Mouse (Mus musculus) testis, adult 2 months (tissue): ENCODE data around the gene Cyth1. TPM values are rescaled to one million over a fixed set of nuclear protein-coding genes. Genes with fewer than 3 reads are reported as not detected.

Experiments used
- H3K27ac ChIP-seq: fragments of 200-500 bp; 2 replicates; pipeline ENCODE4 v1.5.1; 2012; ENCODE audit warnings: low read depth, low read length; ENCODE audit not compliant: control insufficient read depth, insufficient read depth
- H3K27me3 ChIP-seq: fragments of 200-500 bp; 2 replicates; pipeline ENCODE4 v1.6.1; 2012; ENCODE audit warnings: mild to moderate bottlenecking, low read length, moderate library complexity; ENCODE audit not compliant: control insufficient read depth, insufficient read depth
- H3K36me3 ChIP-seq: fragments of 200-500 bp; 2 replicates; pipeline ENCODE4 v1.6.1; 2012; ENCODE audit warnings: mild to moderate bottlenecking, low read length; ENCODE audit not compliant: control insufficient read depth, insufficient read depth
- H3K4me1 ChIP-seq: fragments of 200-500 bp; 2 replicates; pipeline ENCODE4 v1.6.1; 2012; ENCODE audit warnings: low read length; ENCODE audit not compliant: control insufficient read depth, insufficient read depth
- H3K4me3 ChIP-seq: fragments of 200-500 bp; 2 replicates; pipeline ENCODE4 v1.5.1; 2012; ENCODE audit warnings: low read depth, mild to moderate bottlenecking, low read length, moderate library complexity, mixed read lengths; ENCODE audit not compliant: control insufficient read depth
- CTCF ChIP-seq: fragments of 200-500 bp; IDR thresholded peaks from 2 replicates; pipeline ENCODE4 v1.5.1; 2012; ENCODE audit warnings: low read depth, mild to moderate bottlenecking, inconsistent platforms, low read length, moderate library complexity; ENCODE audit not compliant: control insufficient read depth, insufficient read depth, insufficient replicate concordance
- POLR2A ChIP-seq: fragments of 200-500 bp; IDR thresholded peaks from 2 replicates; pipeline ENCODE4 v1.6.1; 2012; ENCODE audit warnings: low read depth, mild to moderate bottlenecking, inconsistent platforms, low read length, moderate library complexity; ENCODE audit not compliant: control insufficient read depth
- polyA plus RNA-seq: library from polyadenylated mRNA; depleted of rRNA; stranded (reverse); fragments of >200 nt; gene quantifications from 2 replicates; pipeline ENCODE4 v1.2.3, GENCODE M21; 2012

The Cyth1 gene
- polyA plus RNA-seq, 1 experiment, result 31.9 TPM

GRCm38 (mm10) chr11:118240388-118240787 lies 8.0 kb downstream of the Cyth1 start:
- Histone ChIP-seq H3K27ac (no peak overlapping the region; the same call in 1 of the 2 replicates), H3K27me3 (no peaks in the 10 kb centered on the region), H3K36me3 (no peaks in the 10 kb centered on the region), H3K4me1 (peaks cover 9% of the 10 kb centered on the region), H3K4me3 (no peak overlapping the region)
- TF ChIP-seq CTCF (no peak), POLR2A (no peak)

- no peak overlapping the region for H3K27ac ChIP-seq
- H3K4me1 ChIP-seq, result peaks cover 9% of the 10 kb centered on the region
- no peak overlapping the region for H3K4me3 ChIP-seq
- no peaks in the 10 kb centered on the region for H3K36me3 ChIP-seq
- TF ChIP-seq CTCF (no peak), POLR2A (no peak)
- H3K27me3 ChIP-seq, result no peaks in the 10 kb centered on the region
Measured at GRCm38 (mm10) chr11:118239281-118240198, 8.9 kb downstream of the Cyth1 start.

- no peak for TF ChIP-seq CTCF
- no peak for TF ChIP-seq POLR2A
- Histone ChIP-seq H3K4me1 (peaks cover 9% of the 10 kb centered on the region), H3K27ac (no peak overlapping the region), H3K36me3 (no peaks in the 10 kb centered on the region), H3K27me3 (no peaks in the 10 kb centered on the region), H3K4me3 (no peak overlapping the region)
Measured at GRCm38 (mm10) chr11:118236520-118237190, 11.7 kb downstream of the Cyth1 start.

GRCm38 (mm10) chr11:118234929-118235328 lies 13.5 kb downstream of the Cyth1 start:
- peaks cover 8% of the 10 kb centered on the region for H3K4me1 ChIP-seq
- no peak overlapping the region for H3K27ac ChIP-seq

GRCm38 (mm10) chr11:118234500-118234899 lies 13.9 kb downstream of the Cyth1 start:
- TF ChIP-seq CTCF (no peak), POLR2A (no peak)
- H3K4me1 ChIP-seq, result peaks cover 4% of the 10 kb centered on the region
- H3K27ac ChIP-seq, result no peak overlapping the region
- H3K4me3 ChIP-seq, result no peak overlapping the region
- no peaks in the 10 kb centered on the region for H3K27me3 ChIP-seq
- no peaks in the 10 kb centered on the region for H3K36me3 ChIP-seq

More at GRCm38 (mm10) chr11:118234929-118235328, 13.5 kb downstream of the Cyth1 start:
- TF ChIP-seq CTCF (no peak), POLR2A (no peak)
- Histone ChIP-seq H3K4me3 (no peak overlapping the region), H3K27me3 (no peaks in the 10 kb centered on the region), H3K36me3 (no peaks in the 10 kb centered on the region)

GRCm38 (mm10) chr11:118233924-118234323 lies 14.5 kb downstream of the Cyth1 start:
- Histone ChIP-seq H3K36me3 (no peaks in the 10 kb centered on the region), H3K4me3 (no peak overlapping the region), H3K4me1 (peaks cover 3% of the 10 kb centered on the region), H3K27me3 (no peaks in the 10 kb centered on the region), H3K27ac (no peak overlapping the region)
- TF ChIP-seq CTCF, result no peak

GRCm38 (mm10) chr11:118232314-118232831 lies 16.0 kb downstream of the Cyth1 start:
- TF ChIP-seq CTCF (peak; percentile 40; the same call in 1 of the 2 replicates), POLR2A (no peak)
- Histone ChIP-seq H3K27me3 (no peaks in the 10 kb centered on the region), H3K36me3 (no peaks in the 10 kb centered on the region), H3K27ac (no peak overlapping the region), H3K4me3 (no peak overlapping the region), H3K4me1 (peaks cover 3% of the 10 kb centered on the region)
